Comparison of ENCODE assay signal across 9 mouse cellular contexts in the genomic region with DNA sequence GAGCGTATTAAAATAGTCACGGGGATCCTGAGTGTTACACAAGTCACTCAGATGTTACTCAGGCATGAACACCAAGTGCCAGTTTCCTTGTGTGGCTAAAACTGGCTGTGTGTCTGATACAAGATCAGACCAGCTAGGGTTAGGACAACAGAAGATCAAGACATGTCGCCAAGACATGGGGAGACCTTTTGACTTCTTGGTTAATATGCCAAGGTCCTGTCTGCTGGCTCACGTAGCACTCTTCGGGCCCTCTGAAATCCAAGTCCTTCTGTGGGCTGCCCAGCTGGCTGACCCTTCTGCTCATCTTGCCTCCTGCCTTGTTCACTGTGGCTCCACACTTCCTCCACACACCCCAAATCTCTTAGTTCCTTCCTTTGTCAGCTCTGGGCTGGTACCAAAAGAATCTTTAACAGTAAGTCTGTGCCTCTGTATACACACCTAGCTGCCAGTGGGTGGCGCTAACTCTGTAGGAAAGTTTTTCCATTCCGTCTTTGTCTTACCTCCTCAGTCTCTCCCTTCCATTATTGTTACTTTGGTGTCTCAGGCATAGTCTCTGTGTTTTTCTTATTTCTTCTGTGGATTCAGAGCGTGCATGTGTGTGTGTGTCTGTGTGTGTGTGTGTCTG. TPM values are rescaled to one million over a fixed set of nuclear protein-coding genes. Genes with fewer than 3 reads are reported as not detected.
DNase-seq lines count a peak whose midpoint lies in the region; ATAC-seq lines count a peak whose summit lies in the region.
"Had no signal": no experiment of that assay in that cellular context is flagged by ENCODE, and none has a peak within 500 bp of the region (broad histone marks: within the 10 kb centered on the region; RNA-seq: fewer than 3 reads in every experiment).

No protein-coding gene starts in this region.

- 53% methylated on average over 8 of the region's 8 CpGs for WGBS in embryonic facial prominence, embryonic 11.5 days

- H3K4me1 ChIP-seq in embryonic facial prominence, embryonic 11.5 days (ENCODE audit: control insufficient read depth, insufficient read depth, low read length), result peaks cover 6% of the 10 kb centered on the region

- no peak overlapping the region for H3K27ac ChIP-seq in embryonic facial prominence, embryonic 11.5 days (replicated peaks; ENCODE audit: low read depth, low read length)
- H3K27ac ChIP-seq: heart, embryonic 15.5 days had no signal

- intact Hi-C loops in left cerebral cortex, postnatal 25 days (cut with DNase I), result loop anchor here (5.0 kb wide), 1 partner anchor 54 kb away; no protein-coding TSS in a partner anchor

- H3K36me3 ChIP-seq in embryonic facial prominence, embryonic 11.5 days (replicated peaks; ENCODE audit: control insufficient read depth, insufficient read depth, low read depth, low read length), result no peaks in the 10 kb centered on the region
- H3K36me3 ChIP-seq: heart, embryonic 15.5 days had no signal

- no peak overlapping the region for H3K9ac ChIP-seq in embryonic facial prominence, embryonic 11.5 days (replicated peaks; ENCODE audit: low read length)
- H3K9ac ChIP-seq: heart, embryonic 15.5 days had no signal

- DNase-seq in heart, postnatal 4 days, result peak; percentile 53
- no peak for DNase-seq in heart, adult 8-10 months (ENCODE audit: low spot score)
- DNase-seq in thymus, postnatal 4 days, result peak; percentile 57
- no peak for DNase-seq in thymus, postnatal 25 days
- peak; percentile 68 for DNase-seq in embryonic facial prominence, embryonic 11.5 days (ENCODE audit: low spot score)
- DNase-seq in left cerebral cortex, postnatal 25 days (ENCODE audit: low spot score in 2 of 2), result no peak
- DNase-seq in thymus, postnatal 36 days, result no peak

- H3K4me3 ChIP-seq in embryonic facial prominence, embryonic 11.5 days (ENCODE audit: low read depth, low read length), result no peak overlapping the region
- H3K4me3 ChIP-seq: heart, embryonic 15.5 days had no signal

- ATAC-seq in embryonic facial prominence, embryonic 11.5 days (replicated peaks; ENCODE audit: insufficient number of reproducible peaks, low FRiP score, low TSS enrichment, low read depth), result no peak
- ATAC-seq in megakaryocyte progenitor cell, adult 5-6 weeks (replicated peaks; ENCODE audit: poor library complexity), result peak; percentile 76

- H3K27me3 ChIP-seq in embryonic facial prominence, embryonic 11.5 days (ENCODE audit: control insufficient read depth, insufficient read depth, low read length), result no peaks in the 10 kb centered on the region
- H3K27me3 ChIP-seq: heart, embryonic 15.5 days had no signal

- no peaks in the 10 kb centered on the region for H3K9me3 ChIP-seq in embryonic facial prominence, embryonic 11.5 days (replicated peaks; ENCODE audit: control insufficient read depth, low read length)
- H3K9me3 ChIP-seq: heart, embryonic 15.5 days had no signal

- no peak overlapping the region for H3K4me2 ChIP-seq in embryonic facial prominence, embryonic 11.5 days (ENCODE audit: low read depth, low read length)
- H3K4me2 ChIP-seq: heart, embryonic 15.5 days had no signal

RNA-seq across cellular contexts. Expression of gene Ptpn3, which starts 38.5 kb away (rescaled TPM):
- 10 to 100 TPM; 12.9 to 14.5 TPM for total RNA-seq in heart, postnatal 4 days (2021)
- 10 to 100 TPM; 37.5 to 55.7 (median 44.6) TPM for total RNA-seq in heart, adult 8-10 months (2022)
- polyA plus RNA-seq in embryonic facial prominence, embryonic 11.5 days (2014; fragmentation: Nextera tagmentation; extraction: Ambion mirVana), result 1.9 and 2.5 TPM in 2 replicates
- total RNA-seq in megakaryocyte progenitor cell, adult 5-6 weeks (2015), result 1.8 and 2.6 TPM in 2 replicates
- total RNA-seq in megakaryocyte progenitor cell, adult 5-6 weeks (2017), result 2.2 and 3.9 TPM in 2 replicates
- total RNA-seq in left cerebral cortex, postnatal 25 days (2021), result 10 to 100 TPM; 59.8 to 68.8 TPM

Comparison
In these comparisons a context has a peak if more than half of its experiments do, and no peak if none do; other contexts are left out.
1. DNase-seq: peak in heart, postnatal 4 days (single experiment), thymus, postnatal 4 days (single experiment) and embryonic facial prominence, embryonic 11.5 days (single experiment); none in heart, adult 8-10 months (single experiment), thymus, postnatal 25 days (single experiment), left cerebral cortex, postnatal 25 days (0 of 2) and thymus, postnatal 36 days (0 of 2).